Mouse (Mus musculus): ENCODE measurements around the gene Gpr171.

DNA sequence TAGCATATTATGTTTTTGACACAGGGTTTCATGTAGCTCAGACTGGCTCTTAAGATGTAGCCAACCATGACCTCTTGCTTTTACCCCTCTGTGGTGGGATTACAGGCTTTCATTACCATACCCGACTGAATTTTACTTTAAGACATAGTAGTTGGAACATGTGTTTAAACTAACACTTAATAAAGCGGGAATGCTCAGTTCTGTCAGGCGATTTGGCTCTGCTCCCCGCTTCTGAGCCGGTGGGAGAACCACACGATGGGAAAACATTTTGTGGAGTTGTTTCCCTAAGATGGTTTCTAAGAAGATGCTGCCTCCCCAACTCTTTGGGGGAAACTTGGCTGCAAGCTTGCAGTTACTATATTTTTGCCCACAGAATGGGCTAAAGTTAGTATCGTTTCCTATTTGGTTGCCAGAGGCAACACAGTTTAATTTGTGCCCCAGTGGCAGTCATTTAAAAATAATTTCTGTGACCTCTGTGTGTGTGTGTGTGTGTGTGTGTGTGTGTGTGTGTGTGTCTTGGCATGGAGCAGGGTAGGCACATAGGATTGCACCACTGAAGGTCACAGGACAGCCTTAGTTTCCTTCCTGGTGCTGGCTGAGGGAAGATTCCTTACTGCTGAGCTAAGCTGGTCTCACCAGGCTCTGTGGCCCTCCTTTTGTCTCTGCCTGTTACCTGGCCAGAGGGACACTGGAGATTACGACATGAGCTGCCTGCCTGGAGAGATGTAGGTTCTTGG is 34.9 kb downstream of the Gpr171 start:
- TF ChIP-seq ZNF384 (IDR thresholded peaks at IDR 0.05; ENCODE audit: low read depth, low read length) (no peak), HCFC1 (IDR thresholded peaks at IDR 0.05; ENCODE audit: borderline replicate concordance, insufficient read depth, low read length) (no peak), ZC3H11A (IDR thresholded peaks at IDR 0.05; ENCODE audit: borderline replicate concordance, low read depth, low read length) (no peak)

Data from ES-E14 (cell line).